Mouse (Mus musculus) liver, embryonic 16.5 days (tissue): ENCODE results near the gene Capns2. TPM values are rescaled to one million over a fixed set of nuclear protein-coding genes. Genes with fewer than 3 reads are reported as not detected.

Source experiments
- ATAC-seq: fragments of 200-750 bp; cut with Nextera tagmentation; 2 replicates; pipeline ENCODE4 v1.8.0; 2017; ENCODE audit warnings: low read depth, mild to moderate bottlenecking, moderate number of reproducible peaks, moderate library complexity
- H3K27ac ChIP-seq: fragments of 300-500 bp; sonication (generic); 2 replicates; pipeline ENCODE4 v1.5.1; 2014; ENCODE audit warnings: mild to moderate bottlenecking, low read length
- H3K27me3 ChIP-seq: fragments of 300-500 bp; sonication (generic); 2 replicates; pipeline ENCODE4 v1.6.1; 2014; ENCODE audit warnings: low read depth, low read length, mixed read lengths; ENCODE audit not compliant: control insufficient read depth, insufficient read depth
- H3K36me3 ChIP-seq: fragments of 300-500 bp; sonication (generic); 2 replicates; pipeline ENCODE4 v1.6.1; 2014; ENCODE audit warnings: mild to moderate bottlenecking; ENCODE audit not compliant: control insufficient read depth, insufficient read depth
- H3K4me1 ChIP-seq: fragments of 300-500 bp; sonication (generic); 2 replicates; pipeline ENCODE4 v1.6.1; 2014; ENCODE audit warnings: low read depth, low read length, mixed read lengths; ENCODE audit not compliant: control insufficient read depth
- H3K4me2 ChIP-seq: fragments of 300-500 bp; sonication (generic); 2 replicates; pipeline ENCODE4 v1.6.1; 2014; ENCODE audit warnings: low read depth, low read length, mixed read lengths
- H3K4me3 ChIP-seq: fragments of 300-500 bp; sonication (generic); 2 replicates; pipeline ENCODE4 v1.5.1; 2014; ENCODE audit warnings: low read depth, mild to moderate bottlenecking, low read length
- H3K9ac ChIP-seq: fragments of 300-500 bp; sonication (generic); 2 replicates; pipeline ENCODE4 v1.6.1; 2014; ENCODE audit warnings: low read depth, low read length
- H3K9me3 ChIP-seq: fragments of 300-500 bp; sonication (generic); replicated peaks from 2 replicates; pipeline ENCODE4 v1.6.1; 2016; ENCODE audit warnings: low read length; ENCODE audit not compliant: control insufficient read depth
- WGBS: fragments of 180-500 bp; shearing (Covaris S2); extraction: QIAGEN DNeasy Blood & Tissue Kit; methylation state at CpG from one replicate; pipeline ENCODE4 v1.1.7; 2014; ENCODE audit not compliant: insufficient replicate concordance; 5-methylcytosine and 5-hydroxymethylcytosine counted together
- microRNA-seq: library from miRNA; unstranded; fragments of <30 nt; microRNA quantifications from one replicate; pipeline ENCODE4, GENCODE M21; 2016
- polyA plus RNA-seq: library from polyadenylated mRNA; unstranded; fragments of >200 nt; fragmentation: Nextera tagmentation; extraction: Ambion mirVana; gene quantifications from 2 replicates; pipeline ENCODE4 v1.2.1, GENCODE M21; 2015

The Capns2 gene
- polyA plus RNA-seq, 1 experiment from 2014 or later = not detected

DNA sequence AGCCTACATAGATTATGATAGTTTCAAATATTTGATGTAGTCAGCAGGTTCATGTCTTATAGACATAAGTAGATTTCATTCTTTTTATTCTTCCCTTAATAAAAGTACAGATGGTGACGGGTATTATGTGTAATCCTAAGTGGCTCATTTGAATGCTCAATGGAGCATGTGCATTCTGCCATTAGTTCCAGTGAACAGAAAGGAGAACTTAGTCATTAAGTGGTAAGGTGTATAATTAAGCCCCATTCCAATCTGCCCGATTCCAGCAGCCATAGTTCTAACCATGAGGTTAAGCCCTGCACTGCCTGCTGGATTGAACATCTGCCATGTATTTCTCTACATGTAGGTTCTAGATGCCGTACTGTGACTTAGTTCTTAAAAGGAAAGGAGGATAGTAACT is 20.6 kb downstream of the Capns2 start:
- Histone ChIP-seq H3K36me3 (no peaks in the 10 kb centered on the region), H3K27ac (no peak overlapping the region), H3K9me3 (no peaks in the 10 kb centered on the region), H3K4me2 (no peak overlapping the region), H3K4me1 (no peaks in the 10 kb centered on the region), H3K9ac (no peak overlapping the region), H3K4me3 (no peak overlapping the region), H3K27me3 (no peaks in the 10 kb centered on the region)
- 66% methylated on average over 3 of the region's 3 CpGs for WGBS
- ATAC-seq = no peak

DNA sequence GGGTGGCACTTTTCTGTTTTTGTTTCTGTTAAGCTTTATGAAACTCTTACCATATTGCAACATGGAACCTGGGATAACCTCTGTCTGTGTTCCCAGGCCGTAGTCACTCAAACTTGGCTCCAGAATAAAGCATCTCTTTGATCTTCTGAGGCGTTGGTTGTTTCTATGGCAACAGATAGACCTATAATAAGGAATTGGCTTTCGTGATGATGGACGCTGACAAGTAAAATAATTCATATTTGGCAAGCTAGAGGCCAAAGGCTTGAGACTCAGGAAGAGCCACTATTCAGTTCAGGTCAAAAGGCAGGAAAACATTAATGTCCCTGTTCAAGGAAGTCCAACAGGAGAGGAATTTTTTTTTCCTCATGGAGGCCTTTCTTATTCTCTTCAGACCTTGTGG is 27.8 kb downstream of the Capns2 start:
- Histone ChIP-seq H3K4me2 (no peak overlapping the region), H3K36me3 (no peaks in the 10 kb centered on the region), H3K9me3 (no peaks in the 10 kb centered on the region), H3K9ac (no peak overlapping the region), H3K4me1 (no peaks in the 10 kb centered on the region), H3K27ac (no peak overlapping the region), H3K27me3 (no peaks in the 10 kb centered on the region), H3K4me3 (no peak overlapping the region)
- WGBS = 52% methylated on average over 4 of the region's 4 CpGs
- ATAC-seq = no peak

DNA sequence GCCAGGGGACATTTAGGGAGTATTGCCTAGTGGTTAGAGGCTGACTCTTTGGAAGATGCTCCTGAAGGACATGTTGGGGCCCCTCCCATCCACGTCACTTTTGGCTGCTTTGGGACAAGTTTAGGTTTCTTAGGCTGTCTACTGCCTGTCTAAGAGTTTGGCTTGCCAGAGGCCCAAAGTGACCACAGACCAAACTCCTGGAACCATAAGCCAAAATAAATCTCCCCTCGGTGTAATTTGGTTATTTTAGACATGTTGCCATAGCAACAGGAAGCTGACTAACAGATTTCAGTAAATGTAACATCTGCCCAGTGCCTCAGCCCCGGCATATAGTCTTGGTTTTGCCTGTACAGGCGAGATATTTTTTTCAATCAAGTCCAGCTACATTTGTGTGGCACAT is 36.8 kb downstream of the Capns2 start:
- ATAC-seq = no peak
- WGBS = 48% methylated on average over 4 of the region's 4 CpGs
- Histone ChIP-seq H3K4me3 (no peak overlapping the region), H3K9ac (no peak overlapping the region), H3K27me3 (no peaks in the 10 kb centered on the region), H3K4me2 (no peak overlapping the region), H3K4me1 (no peaks in the 10 kb centered on the region), H3K27ac (no peak overlapping the region), H3K9me3 (no peaks in the 10 kb centered on the region), H3K36me3 (no peaks in the 10 kb centered on the region)

DNA sequence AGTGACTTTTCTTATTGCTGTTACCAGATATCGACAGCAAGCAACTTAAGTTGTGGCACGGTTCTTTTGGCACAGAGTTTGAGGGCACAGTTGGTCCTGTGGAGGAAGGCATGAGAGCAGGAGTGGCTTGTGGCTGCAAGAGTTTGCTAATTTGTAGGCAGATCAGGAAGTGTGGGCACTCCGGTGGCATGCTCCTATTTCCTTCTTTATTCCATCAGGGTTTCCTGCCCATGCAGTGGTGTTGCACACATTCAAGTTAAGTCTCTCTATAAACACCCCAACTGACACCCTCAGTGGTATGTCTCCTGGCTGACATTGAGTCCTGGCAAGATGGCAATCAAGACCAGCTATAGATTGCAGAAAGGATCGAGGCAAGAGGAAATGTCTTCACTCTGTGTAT is 47.9 kb downstream of the Capns2 start:
- Histone ChIP-seq H3K4me2 (no peak overlapping the region), H3K36me3 (no peaks in the 10 kb centered on the region), H3K4me1 (no peaks in the 10 kb centered on the region), H3K27me3 (no peaks in the 10 kb centered on the region), H3K27ac (no peak overlapping the region), H3K9ac (no peak overlapping the region), H3K9me3 (no peaks in the 10 kb centered on the region), H3K4me3 (no peak overlapping the region)
- WGBS = 34% methylated on average over 4 of the region's 4 CpGs
- ATAC-seq = no peak

DNA sequence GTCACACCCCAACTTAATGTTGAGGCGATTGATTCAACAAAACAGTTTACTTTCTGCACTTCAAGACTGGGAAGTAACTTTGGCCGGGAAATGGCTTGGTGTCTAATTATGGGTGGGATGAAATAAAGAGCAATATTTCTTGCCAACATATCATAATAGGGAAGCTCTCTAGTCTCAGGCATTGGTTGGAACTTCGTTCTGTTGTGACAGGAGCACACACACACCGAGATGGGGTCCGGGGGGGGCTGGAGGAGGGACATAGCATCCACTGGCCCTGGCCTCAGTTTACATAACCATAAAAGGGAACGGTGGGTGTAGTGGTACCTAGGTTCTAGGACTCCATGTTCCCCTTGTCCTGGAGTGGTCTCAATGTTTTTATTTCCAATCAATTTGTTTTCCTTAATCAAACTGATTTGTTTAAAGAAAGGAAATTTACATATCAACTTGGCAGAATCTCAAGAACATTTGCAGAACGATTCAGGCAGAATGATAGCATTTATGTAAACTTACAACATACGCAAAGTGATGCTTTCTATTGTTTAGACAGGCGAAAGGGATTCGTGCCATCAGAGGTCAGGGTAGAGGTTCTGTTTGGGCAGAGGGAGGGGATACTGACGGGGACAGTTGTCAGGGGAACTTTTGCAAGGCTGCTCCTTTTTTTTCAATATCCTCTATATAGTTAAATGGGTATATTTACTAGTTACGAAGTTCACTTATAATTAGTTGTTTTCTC is 49.6 kb downstream of the Capns2 start:
- Histone ChIP-seq H3K36me3 (no peaks in the 10 kb centered on the region), H3K9ac (no peak overlapping the region), H3K9me3 (no peaks in the 10 kb centered on the region), H3K4me3 (no peak overlapping the region), H3K27me3 (no peaks in the 10 kb centered on the region), H3K27ac (no peak overlapping the region), H3K4me1 (no peaks in the 10 kb centered on the region), H3K4me2 (no peak overlapping the region)
- ATAC-seq = no peak
- 60% methylated on average over 12 of the region's 12 CpGs for WGBS

Small RNA genes within 50 kb of the gene (microRNA-seq; reads per million reads assigned to microRNA genes)
- gene Gm22151 = not detected

Other genes starting within 250 kb of the Capns2 start
- gene Irx6, start 227.1 kb upstream of the Capns2 start, polyA plus RNA-seq = not detected in 2 replicates
- 8.7 and 10.1 TPM in 2 replicates for gene Mmp2, start 74.1 kb upstream of the Capns2 start, polyA plus RNA-seq
- 5.0 TPM in 2 replicates for gene Lpcat2, start 46.1 kb upstream of the Capns2 start, polyA plus RNA-seq
- not detected in 2 replicates for gene Slc6a2, start 58.7 kb downstream of the Capns2 start, polyA plus RNA-seq
- gene Ces1a, start 146.8 kb downstream of the Capns2 start, polyA plus RNA-seq = not detected in 2 replicates
- not detected in 2 replicates for gene Ces1b, start 178.6 kb downstream of the Capns2 start, polyA plus RNA-seq
- 11.9 and 12.7 TPM in 2 replicates for gene Ces1c, start 229.9 kb downstream of the Capns2 start, polyA plus RNA-seq